Mouse (Mus musculus) C2C12 (cell line): Measurements from ENCODE around the gene Ier2.

ENCODE experiments used
- CEBPB ChIP-seq: IDR thresholded peaks from one replicate; pipeline ENCODE4 v1.6.1; 2011; ENCODE audit warnings: low read depth, mild to moderate bottlenecking, control low read depth, moderate library complexity
- CTCF ChIP-seq: IDR thresholded peaks from one replicate; pipeline ENCODE4 v1.5.1; 2011; ENCODE audit not compliant: control insufficient read depth, insufficient read depth, insufficient read length
- FOSL1 ChIP-seq: IDR thresholded peaks from one replicate; pipeline ENCODE4 v1.8.0; 2011; ENCODE audit warnings: mild to moderate bottlenecking, low read length; ENCODE audit not compliant: poor library complexity, insufficient read depth, severe bottlenecking
- MAX ChIP-seq: IDR thresholded peaks from one replicate; pipeline ENCODE4 v1.6.1; 2011; ENCODE audit warnings: mild to moderate bottlenecking, control low read depth
- MYOD1 ChIP-seq: IDR thresholded peaks from one replicate; pipeline ENCODE4 v1.6.1; 2011; ENCODE audit warnings: low read depth; ENCODE audit not compliant: control insufficient read depth, insufficient read length
- MYOG ChIP-seq: IDR thresholded peaks from one replicate; pipeline ENCODE4 v1.6.1; 2011; ENCODE audit not compliant: control insufficient read depth, insufficient read length; ENCODE audit errors: extremely low read depth
- USF1 ChIP-seq: IDR thresholded peaks from one replicate; pipeline ENCODE4 v1.6.1; 2011; ENCODE audit warnings: low read depth, mild to moderate bottlenecking, control low read depth, moderate library complexity

- TF ChIP-seq CTCF (no peak), USF1 (no peak), MAX (no peak), CEBPB (no peak), MYOG (no peak), MYOD1 (no peak), FOSL1 (no peak)
Observed at GRCm38 (mm10) chr8:84697166-84698130, 34.8 kb upstream of the Ier2 start.
